Mouse (Mus musculus) liver, embryonic 11.5 days (tissue): ENCODE results near the gene Tspan10. TPM values are rescaled to one million over a fixed set of nuclear protein-coding genes. Genes with fewer than 3 reads are reported as not detected.

ENCODE experiments used
- ATAC-seq: fragments of 200-750 bp; cut with Nextera tagmentation; replicated peaks from 2 replicates; pipeline ENCODE4 v1.8.0; 2017; ENCODE audit warnings: moderate number of reproducible peaks, mild to moderate bottlenecking, moderate TSS enrichment, moderate library complexity; ENCODE audit not compliant: low FRiP score
- DNase-seq: peaks from one replicate; pipeline ENCODE4 v3.0.0-alpha.2; 2017; ENCODE audit warnings: low spot score
- H3K27ac ChIP-seq: fragments of 300-500 bp; sonication (generic); 2 replicates; pipeline ENCODE4 v1.5.1; 2014; ENCODE audit warnings: mild to moderate bottlenecking, low read depth, low read length, control low read depth
- H3K27me3 ChIP-seq: fragments of 300-500 bp; sonication (generic); replicated peaks from 2 replicates; pipeline ENCODE4 v1.6.1; 2014; ENCODE audit warnings: low read length, mixed read lengths; ENCODE audit not compliant: control insufficient read depth, insufficient read depth
- H3K36me3 ChIP-seq: fragments of 300-500 bp; sonication (generic); 2 replicates; pipeline ENCODE4 v1.6.1; 2014; ENCODE audit warnings: mild to moderate bottlenecking, low read length, moderate library complexity, mixed read lengths; ENCODE audit not compliant: control insufficient read depth, insufficient read depth
- H3K4me1 ChIP-seq: fragments of 300-500 bp; sonication (generic); replicated peaks from 2 replicates; pipeline ENCODE4 v1.6.1; 2014; ENCODE audit warnings: low read length, mixed read lengths; ENCODE audit not compliant: control insufficient read depth, insufficient read depth
- H3K4me2 ChIP-seq: fragments of 300-500 bp; sonication (generic); 2 replicates; pipeline ENCODE4 v1.6.1; 2014; ENCODE audit warnings: mild to moderate bottlenecking, control low read depth, moderate library complexity
- H3K4me3 ChIP-seq: fragments of 300-500 bp; sonication (generic); 2 replicates; pipeline ENCODE4 v1.5.1; 2014; ENCODE audit warnings: low read depth, low read length, control low read depth
- H3K9ac ChIP-seq: fragments of 300-500 bp; sonication (generic); 2 replicates; pipeline ENCODE4 v1.6.1; 2014; ENCODE audit warnings: low read depth, low read length, control low read depth
- H3K9me3 ChIP-seq: fragments of 300-500 bp; sonication (generic); 2 replicates; pipeline ENCODE4 v1.6.1; 2016; ENCODE audit warnings: low read length, inconsistent platforms, mixed read lengths; ENCODE audit not compliant: control insufficient read depth
- WGBS: fragments of 180-500 bp; shearing (Covaris S2); extraction: QIAGEN DNeasy Blood & Tissue Kit; methylation state at CpG from one replicate; pipeline ENCODE4 v1.1.7; 2014; 5-methylcytosine and 5-hydroxymethylcytosine counted together
- polyA plus RNA-seq: library from polyadenylated mRNA; unstranded; fragments of >200 nt; fragmentation: Nextera tagmentation; extraction: Ambion mirVana; gene quantifications from 2 replicates; pipeline ENCODE4 v1.2.1, GENCODE M21; 2014

Gene Tspan10
- polyA plus RNA-seq, 1 experiment from 2014 or later = 0.10 TPM

DNA sequence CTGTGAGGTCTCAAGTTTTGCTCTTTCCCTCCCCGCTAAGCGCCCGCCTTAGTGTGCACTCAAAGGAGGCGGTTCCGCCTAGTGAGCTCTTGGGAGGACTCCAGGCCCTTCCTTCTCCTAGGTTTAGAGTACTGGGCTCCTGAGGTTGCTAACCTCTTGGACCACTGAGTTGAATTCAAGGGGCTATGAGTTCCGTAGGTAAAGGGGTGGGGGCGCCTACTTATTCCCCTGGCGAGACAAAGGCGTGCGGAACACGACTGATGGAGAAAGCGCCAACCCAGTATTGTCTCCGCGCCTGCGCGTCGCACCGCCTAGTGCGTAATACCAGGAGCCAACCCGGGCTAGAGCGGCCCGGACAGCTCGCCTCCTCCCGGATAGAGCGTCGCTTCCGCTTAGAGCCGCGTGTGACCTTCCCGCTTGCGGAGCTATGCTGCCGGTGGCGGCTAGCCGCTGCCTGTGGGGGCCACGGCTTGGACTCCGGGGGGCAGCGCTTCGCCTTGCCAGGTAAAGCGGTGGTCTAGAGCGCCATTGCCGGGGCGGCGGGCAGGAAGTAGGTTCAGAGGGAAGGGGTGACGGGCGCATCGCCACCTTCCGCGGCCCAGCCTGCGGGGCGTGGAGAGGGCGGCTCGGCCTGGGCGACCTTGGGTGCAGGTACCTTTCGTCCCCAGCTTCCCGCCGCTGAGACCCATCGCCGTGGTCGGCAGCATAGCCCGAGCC, 42.0 kb downstream of the Tspan10 start, which contains the start of gene Mrpl12:
Gene Mrpl12 (plus strand): TSS at position 349 of the 717 bp plus-strand sequence.
- Histone ChIP-seq H3K4me2 (peak within 1 kb of the TSS; percentile 88), H3K4me1 (peaks cover 26% of the 10 kb centered on the region), H3K27me3 (no peaks in the 10 kb centered on the region), H3K27ac (peak within 1 kb of the TSS; percentile 75), H3K9ac (peak within 1 kb of the TSS; percentile 98), H3K36me3 (peaks cover 66% of the 10 kb centered on the region), H3K9me3 (no peaks in the 10 kb centered on the region), H3K4me3 (peak within 1 kb of the TSS; percentile 98)
- DNase-seq (peak; percentile 88), ATAC-seq (peak; percentile 92)
- WGBS = under 1% methylated on average over 60 of the region's 60 CpGs

DNA sequence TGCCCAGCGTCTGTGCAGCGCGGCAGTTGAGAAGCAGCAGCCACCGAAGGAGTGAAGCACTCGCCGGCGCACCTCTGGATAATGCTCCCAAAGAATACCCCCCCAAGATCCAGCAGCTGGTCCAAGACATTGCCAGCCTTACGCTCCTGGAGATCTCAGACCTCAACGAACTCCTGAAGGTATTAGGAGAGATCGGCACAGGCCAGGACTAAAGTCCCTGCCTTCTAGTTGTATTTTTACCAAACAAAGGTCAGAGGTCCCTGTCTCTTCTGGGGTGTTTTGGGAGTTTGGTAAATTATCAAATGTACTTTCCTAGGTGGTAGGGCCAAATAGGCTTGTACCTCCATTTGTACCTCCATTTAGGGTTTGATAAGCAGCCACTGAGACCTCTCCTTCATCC, 42.8 kb downstream of the Tspan10 start:
- no peaks in the 10 kb centered on the region for H3K9me3 ChIP-seq
- no peaks in the 10 kb centered on the region for H3K27me3 ChIP-seq
- H3K4me3 ChIP-seq = peak overlapping the region; percentile 98
- H3K4me1 ChIP-seq = peaks cover 33% of the 10 kb centered on the region
- ATAC-seq (no peak), DNase-seq (no peak)
- peak overlapping the region; percentile 98 for H3K9ac ChIP-seq
- 6% methylated on average over 10 of the region's 10 CpGs for WGBS
- peak overlapping the region; percentile 88 for H3K4me2 ChIP-seq
- H3K27ac ChIP-seq = peak overlapping the region; percentile 75
- H3K36me3 ChIP-seq = peaks cover 62% of the 10 kb centered on the region

- Histone ChIP-seq H3K9me3 (no peaks in the 10 kb centered on the region), H3K36me3 (peaks cover 37% of the 10 kb centered on the region), H3K4me2 (no peak overlapping the region), H3K4me3 (no peak overlapping the region), H3K27ac (no peak overlapping the region), H3K4me1 (peaks cover 52% of the 10 kb centered on the region), H3K9ac (no peak overlapping the region), H3K27me3 (no peaks in the 10 kb centered on the region)
- WGBS = 76% methylated on average over 4 of the region's 4 CpGs
- ATAC-seq = no peak
- DNase-seq = no peak
These were observed 46.1 kb downstream of the Tspan10 start for GRCm38 (mm10) chr11:120488516-120488915.

DNA sequence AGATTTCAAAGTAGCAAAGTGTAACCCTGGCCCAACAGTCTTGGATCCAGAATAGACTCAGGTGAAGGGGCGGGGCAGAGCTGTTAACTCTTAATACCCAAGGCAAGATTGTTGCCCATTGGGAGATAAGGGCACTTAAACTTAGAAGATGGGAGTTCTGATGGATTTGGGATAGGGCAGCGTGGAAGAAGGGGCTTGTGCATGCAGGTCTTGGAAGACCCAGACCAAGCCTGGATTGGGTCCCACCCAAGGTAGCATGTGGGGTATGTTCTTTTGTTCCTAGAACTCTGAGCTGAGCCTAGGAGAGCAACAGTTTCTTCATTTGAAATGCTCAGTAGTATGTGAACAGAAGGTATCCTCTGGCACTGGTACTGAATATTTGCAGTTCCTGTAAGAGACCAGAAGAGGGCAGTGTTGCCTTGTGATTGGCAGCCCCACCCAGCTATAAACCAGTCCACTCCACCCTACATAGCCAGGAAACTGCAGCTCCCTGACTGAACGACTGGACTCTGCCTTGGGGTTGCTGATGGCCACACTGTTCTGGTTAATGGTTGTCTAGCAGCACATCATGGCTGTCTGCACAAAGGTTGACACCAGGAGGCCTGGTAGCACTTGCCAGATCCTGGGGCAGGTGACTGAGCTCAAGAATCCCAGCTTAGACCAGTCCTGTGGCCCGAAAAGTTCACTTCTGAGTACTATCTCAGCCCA, 46.8 kb downstream of the Tspan10 start:
- peak; percentile 39 for ATAC-seq
- H3K4me1 ChIP-seq = peaks cover 51% of the 10 kb centered on the region

DNA sequence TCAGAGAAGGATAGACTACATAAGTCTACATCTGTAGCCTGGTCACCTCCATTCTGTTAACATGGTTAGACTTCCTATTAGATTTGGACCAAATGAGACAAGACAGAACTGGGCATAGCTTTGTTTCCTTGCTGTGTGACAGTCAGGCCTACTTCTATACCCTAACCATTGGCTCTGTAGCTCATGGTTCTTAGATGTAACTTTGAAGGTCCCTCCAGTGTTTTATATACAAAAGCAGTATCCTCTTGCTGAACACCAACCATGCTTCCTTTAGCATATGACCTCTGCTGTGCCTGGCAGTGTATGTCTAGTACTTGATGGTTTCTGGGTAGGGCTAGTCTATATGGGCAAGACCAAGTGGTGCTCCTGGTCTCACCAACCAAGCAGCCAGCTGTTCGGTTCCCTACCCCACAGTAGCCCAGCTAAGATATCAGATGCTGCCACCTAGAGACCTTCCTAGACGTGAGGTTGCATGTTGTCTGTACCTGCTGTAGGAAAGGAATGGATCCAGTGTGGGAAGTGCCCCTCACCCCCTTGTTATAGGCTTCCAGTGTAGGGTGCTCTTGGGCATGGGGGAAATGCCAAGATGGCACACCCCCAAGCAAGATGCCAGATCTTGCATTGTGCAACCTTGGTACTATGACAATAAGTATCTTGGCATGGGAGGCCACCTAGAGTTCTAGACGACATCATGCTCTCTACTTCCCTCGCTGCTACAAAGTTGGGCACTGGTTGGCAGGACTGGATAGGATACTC, 48.0 kb downstream of the Tspan10 start:
- peak overlapping the region; percentile 95; the same call in 1 of the 2 replicates for H3K9ac ChIP-seq
- 34% methylated on average over 4 of the region's 4 CpGs for WGBS

More for the DNA sequence above, 46.8 kb downstream of the Tspan10 start:
- Histone ChIP-seq H3K4me3 (no peak overlapping the region), H3K36me3 (peaks cover 36% of the 10 kb centered on the region), H3K9ac (peak overlapping the region; percentile 22; the same call in 1 of the 2 replicates), H3K27me3 (no peaks in the 10 kb centered on the region), H3K9me3 (no peaks in the 10 kb centered on the region), H3K27ac (peak overlapping the region; percentile 36), H3K4me2 (0 out of 2 replicates have a peak overlapping the region, but pooled peaks have one; percentile 8)
- WGBS = 57% methylated on average over 4 of the region's 4 CpGs
- DNase-seq = peak; percentile 65

DNA sequence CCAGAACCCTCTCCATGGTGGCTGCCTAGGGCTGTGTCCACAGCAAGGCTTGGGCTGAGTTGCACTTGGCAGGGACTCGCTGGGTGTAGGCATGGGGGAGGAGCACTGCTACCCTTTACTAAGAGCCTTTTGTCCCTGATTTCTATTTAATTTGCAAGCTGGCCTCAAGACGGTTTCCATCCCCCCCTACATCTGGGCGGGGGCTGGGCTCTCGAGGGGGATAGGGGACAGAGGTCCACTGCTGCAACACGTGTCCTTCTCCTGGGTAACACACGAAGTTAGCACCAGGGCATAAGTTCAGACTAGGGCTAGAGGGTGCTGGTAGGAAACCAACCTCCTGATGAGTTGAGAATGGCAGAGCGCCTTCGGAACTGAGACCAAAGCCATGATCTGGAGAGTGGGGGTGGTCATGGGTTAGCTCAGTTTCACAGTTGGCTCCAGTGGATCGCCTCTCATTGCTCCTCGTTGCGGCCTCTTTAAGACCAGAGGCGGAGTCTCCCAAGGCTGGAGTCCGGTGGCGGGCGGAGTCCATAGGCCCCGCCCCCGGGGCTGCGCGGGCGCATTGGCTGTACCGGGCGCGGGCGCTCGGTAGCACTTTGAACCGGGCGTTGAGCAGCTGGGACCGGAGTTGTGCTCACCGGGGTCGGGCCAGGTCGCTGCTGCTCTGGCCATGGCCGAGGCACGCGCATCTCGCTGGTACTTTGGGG, 49.0 kb downstream of the Tspan10 start, which contains the start of gene Slc25a10:
Gene Slc25a10 (plus strand): TSS at position 524 of the 707 bp plus-strand sequence.
- Histone ChIP-seq H3K27ac (peak within 1 kb of the TSS; percentile 86), H3K36me3 (peaks cover 36% of the 10 kb centered on the region), H3K4me3 (peak within 1 kb of the TSS; percentile 92), H3K9me3 (no peaks in the 10 kb centered on the region), H3K4me2 (peak within 1 kb of the TSS; percentile 94), H3K9ac (peak within 1 kb of the TSS; percentile 95), H3K4me1 (peaks cover 42% of the 10 kb centered on the region), H3K27me3 (no peaks in the 10 kb centered on the region)
- under 1% methylated on average over 35 of the region's 35 CpGs for WGBS
- ATAC-seq = peak; percentile 84
- peak; percentile 88 for DNase-seq

More for the DNA sequence above, 48.0 kb downstream of the Tspan10 start:
- no peak for ATAC-seq
- Histone ChIP-seq H3K27me3 (no peaks in the 10 kb centered on the region), H3K4me2 (peak overlapping the region; percentile 94), H3K9me3 (no peaks in the 10 kb centered on the region), H3K27ac (peak overlapping the region; percentile 86), H3K4me1 (peaks cover 49% of the 10 kb centered on the region), H3K4me3 (no peak overlapping the region; the same call in 1 of the 2 replicates), H3K36me3 (peaks cover 41% of the 10 kb centered on the region)
- no peak for DNase-seq

DNA sequence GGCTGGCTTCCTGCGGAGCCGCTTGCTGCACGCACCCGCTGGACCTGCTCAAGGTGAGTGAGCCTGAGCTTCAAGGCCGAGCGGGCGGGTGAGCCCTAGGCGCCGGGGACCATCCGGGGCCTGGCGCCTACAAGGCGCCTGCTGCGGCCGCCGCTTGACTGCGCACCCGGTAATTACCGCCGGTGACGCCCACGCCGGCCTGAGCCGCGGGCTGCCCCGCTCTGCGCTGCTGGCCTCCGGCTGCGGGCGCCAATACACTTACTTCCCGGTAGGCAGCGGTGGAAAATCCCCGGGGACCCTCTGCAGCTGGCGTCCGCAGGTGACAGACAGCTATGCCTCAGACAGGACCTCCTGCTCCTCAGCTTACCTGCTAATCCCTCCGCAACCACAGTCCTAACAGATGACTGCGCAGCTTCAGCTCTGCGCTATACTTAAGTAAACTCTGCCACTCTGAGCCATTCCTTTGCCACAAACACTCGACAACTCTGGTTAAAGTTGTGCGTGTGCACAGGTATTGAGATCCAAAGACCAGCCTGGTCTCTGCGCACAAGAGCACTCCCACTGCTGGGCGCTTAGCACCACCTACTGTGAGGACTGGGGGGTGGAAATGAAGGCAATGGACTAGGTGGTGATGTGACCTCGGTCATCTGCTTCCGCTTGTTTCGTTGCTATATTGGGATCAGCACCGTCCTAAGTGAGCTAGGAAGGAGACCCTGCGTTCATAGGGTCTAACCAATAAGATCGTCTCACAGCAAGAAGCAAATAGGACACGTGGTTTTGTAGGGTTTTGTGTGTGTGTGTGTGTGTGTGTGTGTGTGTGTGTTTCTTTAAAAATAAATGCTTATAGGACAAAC, 49.8 kb downstream of the Tspan10 start:
- Histone ChIP-seq H3K9ac (peak overlapping the region; percentile 95), H3K27me3 (no peaks in the 10 kb centered on the region), H3K4me3 (peak overlapping the region; percentile 92), H3K9me3 (no peaks in the 10 kb centered on the region), H3K4me2 (peak overlapping the region; percentile 94), H3K36me3 (peaks cover 34% of the 10 kb centered on the region), H3K27ac (peak overlapping the region; percentile 86), H3K4me1 (peaks cover 35% of the 10 kb centered on the region)
- DNase-seq = peak; percentile 54
- ATAC-seq = peak; percentile 53
- under 1% methylated on average over 48 of the region's 48 CpGs for WGBS
